ENCODE assay signal across 13 mouse cellular contexts in genomic region chr8:117862318-117862717, GRCm38 (mm10).
DNase-seq lines count a peak whose midpoint lies in the region; ATAC-seq lines count a peak whose summit lies in the region.
"Had no signal": no experiment of that assay in that cellular context is flagged by ENCODE, and none has a peak within 500 bp of the region (broad histone marks: within the 10 kb centered on the region; RNA-seq: fewer than 3 reads in every experiment).

No protein-coding gene starts in this region.

- peak; percentile 69 for ATAC-seq in megakaryocyte-erythroid progenitor cell, adult 5-6 weeks (replicated peaks; ENCODE audit: low FRiP score, low TSS enrichment, poor library complexity, severe bottlenecking)
- no peak for ATAC-seq in activated CD4-positive, CD25-positive, alpha-beta regulatory T cell, adult 4 months

- DNase-seq in cerebellum, postnatal 10 days = peak; percentile 35 to 42
- DNase-seq in cerebellum, postnatal 36 days = no peak
- peak; percentile 6 for DNase-seq in layer of hippocampus, adult 11-12 months (ENCODE audit: low spot score)
- no peak for DNase-seq in layer of hippocampus, postnatal 36 days
- peak; percentile 31 for DNase-seq in A20 (ENCODE audit: low read depth, low spot score)
- no peak for DNase-seq in lung, postnatal 25 days (ENCODE audit: low spot score)
- DNase-seq: adrenal gland, postnatal 14 days; cerebellum, adult 18-20 months; heart, postnatal 4 days; right cerebral cortex, postnatal 14 days; thymus, postnatal 14 days had no signal

Comparison
In these comparisons a context has a peak if more than half of its experiments do, and no peak if none do; other contexts are left out.
1. DNase-seq: peak in cerebellum, postnatal 10 days (2 of 2), layer of hippocampus, adult 11-12 months (single experiment) and A20 (single experiment); none in cerebellum, postnatal 36 days (0 of 2), layer of hippocampus, postnatal 36 days (0 of 2) and lung, postnatal 25 days (single experiment).